Mouse (Mus musculus): ENCODE data around the gene Cacng7. TPM values are rescaled to one million over a fixed set of nuclear protein-coding genes. Genes with fewer than 3 reads are reported as not detected.
A peak's percentile ranks its signal among the peaks of the same experiment; 100 is the strongest.

Cacng7 gene
- polyA plus RNA-seq, 1 experiment from 2014 or later, result 3.7 TPM

DNA sequence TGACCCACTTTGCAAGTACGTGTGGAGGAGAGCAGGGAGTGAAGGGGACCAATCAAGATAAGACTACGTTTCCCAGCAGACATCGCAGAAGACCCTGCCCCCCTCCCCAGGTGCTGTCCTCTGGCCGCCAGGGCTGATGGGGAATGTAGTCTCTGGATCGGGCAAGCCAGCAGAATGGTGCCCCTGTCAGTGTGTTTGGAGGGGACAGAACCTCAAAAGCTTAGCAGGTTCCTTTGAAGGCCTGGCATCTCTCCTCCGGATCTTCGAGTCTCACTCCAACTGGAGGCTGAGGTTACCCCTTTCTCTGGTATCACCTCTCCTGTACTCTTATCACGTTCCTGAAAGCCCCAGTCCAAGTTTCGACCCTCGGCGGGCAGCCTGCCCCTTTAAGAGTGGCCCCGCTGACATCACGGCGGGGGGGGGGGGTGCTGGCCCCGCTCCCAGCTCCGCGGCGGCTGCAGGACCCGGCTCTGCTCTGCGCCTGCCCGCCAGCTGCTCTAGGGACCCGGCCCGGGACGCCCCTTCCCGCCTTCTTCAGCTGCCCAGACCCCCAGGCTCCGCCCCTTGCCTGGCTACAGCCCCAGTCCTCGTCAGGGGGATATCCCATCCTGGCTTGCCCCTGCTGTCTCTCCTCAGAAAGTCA is 1.1 kb upstream of the Cacng7 start:
- under 1% methylated on average over 23 of the region's 27 CpGs for WGBS
- H3K4me1 ChIP-seq, result peaks cover 19% of the 10 kb centered on the region
- H3K9me3 ChIP-seq (replicated peaks), result no peaks in the 10 kb centered on the region
- H3K4me3 ChIP-seq, result peak overlapping the region; percentile 83
- peak overlapping the region; percentile 64 for H3K4me2 ChIP-seq (replicated peaks)
- peaks cover 10% of the 10 kb centered on the region; the same call in 1 of the 2 replicates for H3K27me3 ChIP-seq
- ATAC-seq (ENCODE audit: low FRiP score), result peak; percentile 94
- no peaks in the 10 kb centered on the region for H3K36me3 ChIP-seq
- H3K9ac ChIP-seq, result peak overlapping the region; percentile 84
- H3K27ac ChIP-seq, result peak overlapping the region; percentile 92

- Histone ChIP-seq H3K4me1 (peaks cover 19% of the 10 kb centered on the region), H3K4me2 (replicated peaks) (peak overlapping the region; percentile 64), H3K9ac (peak overlapping the region; percentile 84), H3K27me3 (peaks cover 10% of the 10 kb centered on the region; the same call in 1 of the 2 replicates), H3K4me3 (peak overlapping the region; percentile 83), H3K27ac (peak overlapping the region; percentile 92), H3K9me3 (replicated peaks) (no peaks in the 10 kb centered on the region), H3K36me3 (no peaks in the 10 kb centered on the region)
- peak; percentile 33 for ATAC-seq (ENCODE audit: low FRiP score)
- WGBS, result 2% methylated on average over 4 of the region's 4 CpGs
Measured at GRCm38 (mm10) chr7:3332224-3332615, 535 bp upstream of the Cacng7 start.

DNA sequence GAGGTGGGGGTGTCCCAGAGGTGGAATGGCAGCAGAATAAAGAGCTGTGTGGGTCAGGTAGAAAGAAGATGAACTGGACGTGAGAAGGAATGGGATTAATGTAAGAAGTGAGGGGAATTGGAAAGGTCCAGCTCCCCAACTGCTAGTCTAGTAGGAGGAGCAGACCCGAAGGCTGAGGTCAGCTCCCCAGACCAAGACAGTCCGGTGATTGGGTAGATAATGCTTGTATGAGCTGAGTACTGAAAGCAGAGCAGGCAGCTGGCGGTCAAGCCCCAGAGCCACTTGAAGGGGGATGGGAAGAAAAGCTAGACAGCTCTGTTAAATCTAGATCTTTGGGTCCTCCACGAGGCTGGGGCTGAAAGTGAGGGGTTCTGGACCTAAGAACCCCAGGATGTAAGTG is 787 bp downstream of the Cacng7 start:
- Histone ChIP-seq H3K4me2 (replicated peaks) (peak overlapping the region; percentile 64), H3K9me3 (replicated peaks) (no peaks in the 10 kb centered on the region), H3K36me3 (0 out of 2 replicates have a peak, but pooled peaks cover 12% of the 10 kb centered on the region), H3K4me3 (peak overlapping the region; percentile 83), H3K9ac (peak overlapping the region; percentile 84), H3K4me1 (peaks cover 19% of the 10 kb centered on the region), H3K27ac (peak overlapping the region; percentile 92; the same call in 1 of the 2 replicates), H3K27me3 (peaks cover 10% of the 10 kb centered on the region; the same call in 1 of the 2 replicates)
- ATAC-seq (ENCODE audit: low FRiP score), result no peak
- 4% methylated on average over 5 of the region's 5 CpGs for WGBS

- ATAC-seq (ENCODE audit: low FRiP score), result no peak
- Histone ChIP-seq H3K9me3 (replicated peaks) (no peaks in the 10 kb centered on the region), H3K4me1 (peaks cover 12% of the 10 kb centered on the region), H3K4me3 (no peak overlapping the region), H3K9ac (no peak overlapping the region), H3K27ac (no peak overlapping the region), H3K27me3 (no peaks in the 10 kb centered on the region), H3K4me2 (replicated peaks) (no peak overlapping the region), H3K36me3 (peaks cover 35% of the 10 kb centered on the region)
- 67% methylated on average over 17 of the region's 17 CpGs for WGBS
Measured at GRCm38 (mm10) chr7:3336412-3336811, 3.7 kb downstream of the Cacng7 start.

DNA sequence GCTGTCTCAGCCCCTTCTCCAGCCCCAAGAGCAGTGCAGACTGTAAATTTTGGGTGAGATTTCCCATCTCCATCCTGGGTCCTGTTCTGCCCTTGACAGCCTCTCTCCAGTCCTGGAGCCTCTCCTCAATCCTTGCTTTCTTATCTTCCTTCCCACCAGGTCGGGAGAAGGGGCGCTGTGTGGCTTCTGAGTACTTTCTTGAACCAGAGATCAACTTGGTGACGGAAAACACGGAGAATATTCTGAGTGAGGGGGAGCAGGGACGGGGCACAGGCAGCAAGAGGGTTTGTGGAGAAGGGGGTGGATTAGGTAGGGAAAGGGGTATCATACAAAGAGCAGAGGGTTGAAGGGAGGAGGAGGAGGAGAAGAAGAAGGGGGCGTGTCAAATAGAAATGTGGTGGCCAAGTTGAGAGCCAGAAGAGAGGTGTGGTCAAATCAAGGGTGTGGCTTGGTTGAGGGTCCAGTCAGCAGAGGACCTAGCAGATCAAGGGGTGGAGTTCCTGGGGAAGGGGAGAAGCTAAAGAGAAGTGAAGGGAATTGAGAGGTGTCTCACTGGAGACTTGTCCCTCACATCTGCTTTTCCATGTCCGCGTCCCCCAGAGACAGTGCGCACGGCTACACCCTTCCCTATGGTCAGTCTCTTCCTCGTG is 5.7 kb downstream of the Cacng7 start:
- Histone ChIP-seq H3K4me1 (peaks cover 12% of the 10 kb centered on the region), H3K27me3 (no peaks in the 10 kb centered on the region), H3K4me3 (no peak overlapping the region), H3K9ac (no peak overlapping the region), H3K27ac (no peak overlapping the region), H3K36me3 (peaks cover 51% of the 10 kb centered on the region), H3K9me3 (replicated peaks) (no peaks in the 10 kb centered on the region), H3K4me2 (replicated peaks) (no peak overlapping the region)
- WGBS, result 87% methylated on average over 11 of the region's 11 CpGs
- ATAC-seq (ENCODE audit: low FRiP score), result no peak

GRCm38 (mm10) chr7:3339010-3339409 is 6.3 kb downstream of the Cacng7 start:
- peaks cover 56% of the 10 kb centered on the region for H3K36me3 ChIP-seq
- no peak for ATAC-seq (ENCODE audit: low FRiP score)
- no peak overlapping the region for H3K4me2 ChIP-seq (replicated peaks)
- peaks cover 6% of the 10 kb centered on the region for H3K4me1 ChIP-seq
- 89% methylated on average over 11 of the region's 11 CpGs for WGBS
- H3K4me3 ChIP-seq, result no peak overlapping the region
- no peaks in the 10 kb centered on the region for H3K9me3 ChIP-seq (replicated peaks)
- H3K9ac ChIP-seq, result no peak overlapping the region
- H3K27me3 ChIP-seq, result no peaks in the 10 kb centered on the region
- H3K27ac ChIP-seq, result no peak overlapping the region

- Histone ChIP-seq H3K9ac (no peak overlapping the region), H3K27me3 (no peaks in the 10 kb centered on the region), H3K4me2 (replicated peaks) (no peak overlapping the region), H3K36me3 (peaks cover 80% of the 10 kb centered on the region), H3K4me1 (no peaks in the 10 kb centered on the region), H3K4me3 (no peak overlapping the region), H3K9me3 (replicated peaks) (no peaks in the 10 kb centered on the region), H3K27ac (no peak overlapping the region)
- 94% methylated on average over 3 of the region's 3 CpGs for WGBS
- ATAC-seq (ENCODE audit: low FRiP score), result no peak
Measured at GRCm38 (mm10) chr7:3343861-3344260, 11.1 kb downstream of the Cacng7 start.

- Histone ChIP-seq H3K36me3 (peaks cover 82% of the 10 kb centered on the region), H3K4me2 (replicated peaks) (no peak overlapping the region), H3K4me1 (no peaks in the 10 kb centered on the region), H3K27me3 (no peaks in the 10 kb centered on the region), H3K9me3 (replicated peaks) (no peaks in the 10 kb centered on the region), H3K27ac (no peak overlapping the region), H3K4me3 (no peak overlapping the region), H3K9ac (no peak overlapping the region)
- no peak for ATAC-seq (ENCODE audit: low FRiP score)
- WGBS, result 92% methylated on average over 3 of the region's 3 CpGs
Measured at GRCm38 (mm10) chr7:3345301-3345700, 12.5 kb downstream of the Cacng7 start.

DNA sequence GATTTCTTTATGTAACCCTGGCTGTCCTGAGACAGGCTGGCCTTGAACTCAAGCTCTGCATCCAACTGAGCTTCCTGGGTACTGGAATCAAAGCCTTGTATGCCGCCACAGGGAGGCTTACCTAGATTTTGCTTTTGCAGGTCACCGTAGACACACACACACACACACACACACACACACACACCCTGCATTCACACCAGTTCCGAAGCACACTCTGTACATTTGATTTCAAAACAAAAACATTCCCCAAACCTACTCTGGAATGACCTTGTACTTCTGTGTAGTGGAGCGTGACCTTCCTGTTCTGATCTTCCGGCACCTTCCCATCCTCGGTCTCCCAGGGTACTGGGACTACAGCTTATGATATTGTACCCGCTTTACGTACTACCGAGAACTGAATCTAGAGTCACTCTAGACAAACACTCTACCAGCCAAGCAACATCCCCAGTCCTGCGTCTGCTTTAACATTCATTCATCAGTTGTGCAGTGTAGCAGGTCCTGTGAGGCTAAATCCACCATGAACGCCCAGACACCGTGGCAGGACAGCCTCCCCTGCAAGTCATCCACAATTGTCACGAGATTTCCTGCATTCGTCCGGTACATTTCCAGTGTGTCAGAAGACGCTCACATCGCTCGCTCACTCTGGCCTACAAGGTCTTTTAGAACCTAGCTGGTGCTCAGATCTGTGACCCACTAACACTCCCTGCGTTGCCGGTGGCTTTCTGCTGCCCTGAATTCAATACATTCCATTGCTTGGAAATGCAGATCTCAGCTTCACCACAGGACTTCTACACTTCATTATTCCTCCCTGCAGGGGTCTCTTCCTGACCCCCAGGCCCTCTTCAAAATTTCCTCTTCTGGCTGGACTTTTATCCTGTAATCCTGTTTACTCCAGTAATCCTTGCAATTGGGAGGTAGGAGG is 14.9 kb downstream of the Cacng7 start:
- no peak for ATAC-seq (ENCODE audit: low FRiP score)
- Histone ChIP-seq H3K4me1 (no peaks in the 10 kb centered on the region), H3K9me3 (replicated peaks) (no peaks in the 10 kb centered on the region), H3K36me3 (peaks cover 80% of the 10 kb centered on the region), H3K4me3 (no peak overlapping the region), H3K4me2 (replicated peaks) (no peak overlapping the region), H3K27me3 (no peaks in the 10 kb centered on the region), H3K9ac (no peak overlapping the region), H3K27ac (no peak overlapping the region; the same call in 1 of the 2 replicates)
- WGBS, result 36% methylated on average over 20 of the region's 20 CpGs

DNA sequence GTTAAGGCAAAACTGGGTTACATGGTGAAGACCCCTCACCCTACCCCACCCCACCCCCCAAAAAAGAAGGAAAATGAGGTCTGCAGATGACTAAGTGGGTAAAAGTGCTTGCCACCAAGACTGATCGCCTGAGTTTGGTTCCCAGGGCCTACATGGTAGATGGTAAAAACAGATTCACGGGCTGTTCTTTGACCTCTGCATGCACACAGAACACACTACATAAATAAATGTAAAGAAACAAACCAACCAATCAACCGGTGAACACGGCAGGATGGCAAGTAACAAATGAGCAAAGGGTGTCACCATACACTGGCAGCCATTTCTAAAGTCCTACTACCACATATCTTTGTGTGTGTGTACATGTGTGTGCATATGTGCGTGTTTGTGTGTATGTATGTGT is 15.6 kb downstream of the Cacng7 start:
- no peak overlapping the region for H3K4me2 ChIP-seq (replicated peaks)
- peaks cover 78% of the 10 kb centered on the region for H3K36me3 ChIP-seq
- no peaks in the 10 kb centered on the region for H3K9me3 ChIP-seq (replicated peaks)
- no peak overlapping the region for H3K9ac ChIP-seq
- no peaks in the 10 kb centered on the region for H3K27me3 ChIP-seq
- H3K27ac ChIP-seq, result no peak overlapping the region
- no peaks in the 10 kb centered on the region for H3K4me1 ChIP-seq
- ATAC-seq (ENCODE audit: low FRiP score), result no peak
- no peak overlapping the region for H3K4me3 ChIP-seq
- 65% methylated on average over 5 of the region's 5 CpGs for WGBS

DNA sequence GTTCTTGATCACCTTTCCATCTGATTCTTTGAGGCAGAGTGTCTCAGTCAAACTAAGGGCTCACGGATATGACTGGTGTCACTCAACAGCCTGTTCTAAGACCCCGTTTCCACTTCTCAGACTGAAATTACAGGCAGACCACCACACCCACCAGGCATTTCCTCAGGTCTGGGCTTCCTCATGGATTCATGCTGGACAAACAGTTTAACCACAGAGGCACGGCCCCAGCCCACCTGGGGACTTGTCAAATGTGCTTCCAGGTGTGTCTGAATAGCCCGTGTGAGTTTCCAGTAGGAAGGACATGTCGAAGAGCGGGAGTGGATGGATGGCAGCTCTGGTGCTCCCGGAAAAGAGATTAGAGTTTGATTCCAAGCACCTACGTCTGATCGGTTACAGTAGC is 17.0 kb downstream of the Cacng7 start:
- H3K36me3 ChIP-seq, result peaks cover 72% of the 10 kb centered on the region
- H3K27ac ChIP-seq, result no peak overlapping the region
- H3K4me2 ChIP-seq (replicated peaks), result no peak overlapping the region
- no peak overlapping the region for H3K4me3 ChIP-seq
- no peaks in the 10 kb centered on the region for H3K27me3 ChIP-seq
- H3K9ac ChIP-seq, result no peak overlapping the region
- ATAC-seq (ENCODE audit: low FRiP score), result no peak
- 91% methylated on average over 9 of the region's 9 CpGs for WGBS
- no peaks in the 10 kb centered on the region for H3K4me1 ChIP-seq
- no peaks in the 10 kb centered on the region for H3K9me3 ChIP-seq (replicated peaks)

- Histone ChIP-seq H3K9me3 (replicated peaks) (no peaks in the 10 kb centered on the region), H3K4me3 (no peak overlapping the region), H3K27me3 (no peaks in the 10 kb centered on the region), H3K9ac (no peak overlapping the region), H3K27ac (no peak overlapping the region), H3K4me1 (no peaks in the 10 kb centered on the region), H3K36me3 (peaks cover 69% of the 10 kb centered on the region), H3K4me2 (replicated peaks) (no peak overlapping the region)
- WGBS, result 92% methylated on average over 1 of the region's 1 CpGs
- no peak for ATAC-seq (ENCODE audit: low FRiP score)
Measured at GRCm38 (mm10) chr7:3351536-3351935, 18.8 kb downstream of the Cacng7 start.

Data from hindbrain, embryonic 12.5 days (tissue).